Mouse (Mus musculus) fibroblast of lung, adult 2 months (primary cell): ENCODE data around the gene Aldh3a2.
"Not testable (repeated sequence)": the region's sequence is repeated elsewhere in the genome, so short reads cannot be mapped to it uniquely, and the experiment has no call there.

ENCODE experiments used
- DNase-seq: peaks from one replicate; pipeline ENCODE4 v3.0.0-alpha.2; 2011; ENCODE audit warnings: low read depth

Aldh3a2 gene

GRCm38 (mm10) chr11:61215936-61216335 is 51.3 kb downstream of the Aldh3a2 start:
- no peak for DNase-seq

GRCm38 (mm10) chr11:61212102-61212501 is 55.2 kb downstream of the Aldh3a2 start:
- no peak for DNase-seq

- DNase-seq = peak; percentile 84
Measured at GRCm38 (mm10) chr11:61208316-61208715, 58.9 kb downstream of the Aldh3a2 start.

- no peak for DNase-seq
Measured at GRCm38 (mm10) chr11:61207487-61208246, 59.6 kb downstream of the Aldh3a2 start, which contains the start of gene Aldh3a1. Gene Aldh3a1, plus strand, starts transcription at chr11:61207537.

- DNase-seq = no peak
Measured at GRCm38 (mm10) chr11:61206136-61206535, 61.1 kb downstream of the Aldh3a2 start.

GRCm38 (mm10) chr11:61205167-61205950 is 61.9 kb downstream of the Aldh3a2 start:
- no peak for DNase-seq

- no peak for DNase-seq
Measured at GRCm38 (mm10) chr11:61202810-61203209, 64.5 kb downstream of the Aldh3a2 start.

GRCm38 (mm10) chr11:61202186-61202585 is 65.1 kb downstream of the Aldh3a2 start:
- no peak for DNase-seq

GRCm38 (mm10) chr11:61199620-61200362 is 67.5 kb downstream of the Aldh3a2 start:
- no peak for DNase-seq

- DNase-seq = no peak
Measured at GRCm38 (mm10) chr11:61197935-61198334, 69.3 kb downstream of the Aldh3a2 start.

GRCm38 (mm10) chr11:61196616-61197353 is 70.5 kb downstream of the Aldh3a2 start:
- no peak for DNase-seq

- no peak for DNase-seq
Measured at GRCm38 (mm10) chr11:61193392-61193791, 73.9 kb downstream of the Aldh3a2 start.

- DNase-seq = no peak
Measured at GRCm38 (mm10) chr11:61192779-61193178, 74.5 kb downstream of the Aldh3a2 start.

GRCm38 (mm10) chr11:61192123-61192522 is 75.1 kb downstream of the Aldh3a2 start:
- DNase-seq = not testable (repeated sequence)

- no peak for DNase-seq
Measured at GRCm38 (mm10) chr11:61190776-61191175, 76.5 kb downstream of the Aldh3a2 start.

- DNase-seq = no peak
Measured at GRCm38 (mm10) chr11:61183820-61184219, 83.4 kb downstream of the Aldh3a2 start.

- DNase-seq = no peak
Measured at GRCm38 (mm10) chr11:61181624-61182023, 85.6 kb downstream of the Aldh3a2 start.

- no peak for DNase-seq
Measured at GRCm38 (mm10) chr11:61180361-61180760, 86.9 kb downstream of the Aldh3a2 start.

GRCm38 (mm10) chr11:61176321-61176720 is 90.9 kb downstream of the Aldh3a2 start:
- no peak for DNase-seq

GRCm38 (mm10) chr11:61175778-61176177 is 91.5 kb downstream of the Aldh3a2 start:
- no peak for DNase-seq

- DNase-seq = peak; percentile 99
Measured at GRCm38 (mm10) chr11:61174821-61175658, 92.2 kb downstream of the Aldh3a2 start, which contains the start of gene Usp22. Gene Usp22, minus strand, starts transcription at chr11:61175055.
